Mouse (Mus musculus) midbrain, postnatal 0 days (tissue): ENCODE data around the gene Crls1. TPM values are rescaled to one million over a fixed set of nuclear protein-coding genes. Genes with fewer than 3 reads are reported as not detected.

ENCODE experiments used
- ATAC-seq: fragments of 200-750 bp; cut with Nextera tagmentation; 2 replicates; pipeline ENCODE4 v1.8.0; 2017; ENCODE audit warnings: moderate number of reproducible peaks, mild to moderate bottlenecking, moderate TSS enrichment, moderate library complexity; ENCODE audit not compliant: low FRiP score
- DNase-seq: peaks from one replicate; pipeline ENCODE4 v3.0.0-alpha.2; 2015; ENCODE audit warnings: low spot score
- H3K27ac ChIP-seq: fragments of 300-500 bp; sonication (generic); 2 replicates; pipeline ENCODE4 v1.5.1; 2014; ENCODE audit warnings: low read depth, mild to moderate bottlenecking, low read length, mixed read lengths
- H3K27me3 ChIP-seq: fragments of 300-500 bp; sonication (generic); 2 replicates; pipeline ENCODE4 v1.6.1; 2014; ENCODE audit warnings: low read length, control low read depth, mixed read lengths; ENCODE audit not compliant: insufficient read depth
- H3K36me3 ChIP-seq: fragments of 300-500 bp; sonication (generic); 2 replicates; pipeline ENCODE4 v1.6.1; 2014; ENCODE audit warnings: low read length, control low read depth, mixed read lengths; ENCODE audit not compliant: insufficient read depth
- H3K4me1 ChIP-seq: fragments of 300-500 bp; sonication (generic); 2 replicates; pipeline ENCODE4 v1.6.1; 2014; ENCODE audit warnings: mild to moderate bottlenecking, control low read depth, antibody characterized with exemption, low read length, mixed read lengths; ENCODE audit not compliant: insufficient read depth
- H3K4me2 ChIP-seq: fragments of 300-500 bp; sonication (generic); 2 replicates; pipeline ENCODE4 v1.6.1; 2014; ENCODE audit warnings: low read depth, mild to moderate bottlenecking, low read length, mixed read lengths; ENCODE audit not compliant: poor library complexity, severe bottlenecking
- H3K4me3 ChIP-seq: fragments of 300-500 bp; sonication (generic); 2 replicates; pipeline ENCODE4 v1.5.1; 2014; ENCODE audit warnings: low read depth, mild to moderate bottlenecking, low read length, moderate library complexity
- H3K9ac ChIP-seq: fragments of 300-500 bp; sonication (generic); replicated peaks from 2 replicates; pipeline ENCODE4 v1.6.1; 2014; ENCODE audit warnings: mild to moderate bottlenecking, low read length, moderate library complexity, mixed read lengths; ENCODE audit not compliant: poor library complexity, severe bottlenecking
- H3K9me3 ChIP-seq: fragments of 300-500 bp; sonication (generic); 2 replicates; pipeline ENCODE4 v1.6.1; 2016; ENCODE audit warnings: low read length, control low read depth
- CTCF ChIP-seq: IDR thresholded peaks from 2 replicates; pipeline ENCODE4 v1.5.1; 2016; ENCODE audit warnings: antibody characterized with exemption, mild to moderate bottlenecking
- WGBS: fragments of 180-500 bp; shearing (Covaris S2); extraction: QIAGEN DNeasy Blood & Tissue Kit; methylation state at CpG from one replicate; pipeline ENCODE4 v1.1.7; 2014; 5-methylcytosine and 5-hydroxymethylcytosine counted together
- polyA plus RNA-seq: library from polyadenylated mRNA; unstranded; fragments of >200 nt; fragmentation: Nextera tagmentation; extraction: Ambion mirVana; gene quantifications from 2 replicates; pipeline ENCODE4 v1.2.1, GENCODE M21; 2015
- total RNA-seq: library from RNA; depleted of rRNA; stranded (reverse); fragments of >200 nt; gene quantifications from 2 replicates; pipeline ENCODE4 v1.2.3, GENCODE M21; 2014; rRNA removed

The Crls1 gene
- 36.0 and 53.9 TPM in 2 replicates for total RNA-seq
- 18.3 and 19.7 TPM in 2 replicates for polyA plus RNA-seq

- peak within 1 kb of the TSS; percentile 78 for H3K4me2 ChIP-seq
- peak within 1 kb of the TSS; percentile 95 for H3K4me3 ChIP-seq
- peak within 1 kb of the TSS; percentile 82 for H3K27ac ChIP-seq
- peaks cover 10% of the 10 kb centered on the region; the same call in 1 of the 2 replicates for H3K4me1 ChIP-seq
- no peaks in the 10 kb centered on the region for H3K36me3 ChIP-seq
- H3K9ac ChIP-seq, result peak within 1 kb of the TSS; percentile 86
- ATAC-seq (peak; percentile 92), DNase-seq (peak; percentile 95)
- TF ChIP-seq CTCF, result peak; percentile 99
- H3K9me3 ChIP-seq, result no peaks in the 10 kb centered on the region
- WGBS, result under 1% methylated on average over 93 of the region's 96 CpGs
- no peaks in the 10 kb centered on the region for H3K27me3 ChIP-seq
These were observed at the start of gene Crls1 for GRCm38 (mm10) chr2:132846407-132847358. Crls1 (plus strand) TSS chr2:132846666.

DNA sequence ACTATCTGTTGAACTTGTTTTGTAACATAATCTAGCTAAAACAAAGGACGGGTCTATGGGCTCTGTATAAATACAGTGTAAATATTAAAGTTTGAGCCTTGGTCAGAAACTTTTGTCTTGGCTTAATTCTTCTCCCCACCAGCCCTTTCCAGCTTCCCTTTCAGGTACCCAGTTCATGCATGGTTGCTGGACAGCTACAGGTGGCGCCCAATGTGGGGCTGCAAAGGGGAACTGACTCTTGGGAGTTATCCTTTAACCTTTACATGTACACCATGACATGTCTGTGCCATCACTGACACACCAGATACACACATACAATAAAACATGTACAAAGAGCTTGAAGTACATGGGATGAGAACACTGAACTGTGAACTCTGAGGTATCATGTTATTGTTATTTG, 43.5 kb upstream of the Crls1 start:
- WGBS, result 87% methylated on average over 2 of the region's 2 CpGs
- DNase-seq (no peak), ATAC-seq (no peak)
- H3K27me3 ChIP-seq, result no peaks in the 10 kb centered on the region
- no peak overlapping the region for H3K9ac ChIP-seq
- H3K9me3 ChIP-seq, result no peaks in the 10 kb centered on the region
- no peak overlapping the region for H3K4me2 ChIP-seq
- no peak overlapping the region for H3K27ac ChIP-seq
- H3K4me3 ChIP-seq, result no peak overlapping the region
- TF ChIP-seq CTCF, result no peak
- H3K4me1 ChIP-seq, result no peaks in the 10 kb centered on the region
- H3K36me3 ChIP-seq, result peaks cover 36% of the 10 kb centered on the region

- H3K27me3 ChIP-seq, result no peaks in the 10 kb centered on the region
- DNase-seq (peak; percentile 99), ATAC-seq (peak; percentile 99)
- H3K4me3 ChIP-seq, result peak within 1 kb of the TSS; percentile 78
- 0 out of 2 replicates have a peak within 1 kb of the TSS, but pooled peaks have one; percentile 13 for H3K27ac ChIP-seq
- peaks cover 12% of the 10 kb centered on the region for H3K36me3 ChIP-seq
- no peaks in the 10 kb centered on the region for H3K9me3 ChIP-seq
- H3K9ac ChIP-seq, result peak within 1 kb of the TSS; percentile 63
- under 1% methylated on average over 59 of the region's 59 CpGs for WGBS
- peak within 1 kb of the TSS; percentile 68 for H3K4me2 ChIP-seq
- H3K4me1 ChIP-seq, result no peaks in the 10 kb centered on the region
- peak; percentile 58 for TF ChIP-seq CTCF
These were observed 30.7 kb upstream of the Crls1 start, which contains the start of the genes Trmt6 and Mcm8 for GRCm38 (mm10) chr2:132815608-132816314. Trmt6 (minus strand) TSS chr2:132816055. Mcm8 (plus strand) TSS chr2:132816141.

- Histone ChIP-seq H3K4me3 (no peak overlapping the region), H3K9ac (no peak overlapping the region), H3K36me3 (no peaks in the 10 kb centered on the region), H3K27ac (no peak overlapping the region), H3K27me3 (no peaks in the 10 kb centered on the region), H3K4me2 (no peak overlapping the region), H3K9me3 (no peaks in the 10 kb centered on the region), H3K4me1 (no peaks in the 10 kb centered on the region)
- WGBS, result 92% methylated on average over 4 of the region's 4 CpGs
- no peak for TF ChIP-seq CTCF
- DNase-seq, result no peak
- ATAC-seq, result no peak
These were observed 5.4 kb upstream of the Crls1 start for GRCm38 (mm10) chr2:132841071-132841470.

DNA sequence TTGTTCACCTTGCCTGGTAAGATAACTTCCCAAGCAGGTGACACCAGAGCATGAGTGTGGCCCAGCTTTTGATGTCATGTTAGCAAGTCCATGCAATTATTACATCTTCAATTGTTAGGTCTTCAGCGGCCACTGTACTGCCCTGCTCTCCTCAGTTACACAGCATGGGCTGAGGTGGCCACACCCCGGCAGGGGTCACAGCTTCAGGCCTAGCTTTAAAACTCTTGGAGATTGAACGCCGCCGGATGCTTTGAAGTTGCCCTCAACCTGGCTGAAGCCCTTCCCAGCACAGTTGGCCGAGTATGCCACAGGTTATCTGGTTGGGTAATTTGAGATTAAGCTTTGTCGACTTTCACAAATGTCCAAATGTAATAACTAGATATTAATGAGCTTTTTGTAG, 1.1 kb downstream of the Crls1 start:
- H3K27me3 ChIP-seq, result no peaks in the 10 kb centered on the region
- DNase-seq, result peak; percentile 9
- H3K9ac ChIP-seq, result peak overlapping the region; percentile 86
- WGBS, result 39% methylated on average over 7 of the region's 7 CpGs
- H3K36me3 ChIP-seq, result no peaks in the 10 kb centered on the region
- no peak for TF ChIP-seq CTCF
- H3K4me3 ChIP-seq, result peak overlapping the region; percentile 95
- H3K4me2 ChIP-seq, result peak overlapping the region; percentile 78
- H3K27ac ChIP-seq, result no peak overlapping the region
- H3K4me1 ChIP-seq, result peaks cover 10% of the 10 kb centered on the region; the same call in 1 of the 2 replicates
- no peaks in the 10 kb centered on the region for H3K9me3 ChIP-seq
- ATAC-seq, result no peak
